Comparison of ENCODE assay signal across 8 mouse cellular contexts in the genomic region with DNA sequence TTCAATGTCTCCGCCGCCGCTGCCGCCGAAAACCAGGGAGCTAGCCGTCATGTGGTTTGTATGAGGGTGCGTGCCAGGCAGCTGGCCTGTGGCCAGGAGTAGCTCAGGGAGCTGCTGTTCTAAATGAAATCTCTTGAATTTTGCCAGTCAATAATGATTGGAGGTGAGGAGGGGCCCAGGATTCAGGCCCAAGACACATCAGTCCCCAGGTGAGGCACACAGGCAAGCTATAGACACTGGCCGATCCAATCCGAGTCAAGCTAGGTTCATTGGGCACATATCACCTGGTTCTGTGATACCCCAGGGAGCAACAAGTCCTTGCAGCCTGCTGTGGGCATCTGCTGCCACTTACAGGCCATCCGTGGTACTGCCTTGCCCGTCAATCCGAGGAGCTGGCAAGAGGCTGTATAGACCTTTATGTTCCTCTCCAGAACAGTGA. TPM values are rescaled to one million over a fixed set of nuclear protein-coding genes. Genes with fewer than 3 reads are reported as not detected.
DNase-seq lines count a peak whose midpoint lies in the region; ATAC-seq and TF ChIP-seq lines count a peak whose summit lies in the region.

No protein-coding gene starts in this region.

- H3K9ac ChIP-seq in liver, adult 2 months (ENCODE audit: low read depth, low read length): no peak overlapping the region; the same call in 1 of the 2 replicates
- no peak overlapping the region for H3K9ac ChIP-seq in liver, embryonic 11.5 days (ENCODE audit: low read depth, low read length)
- no peak overlapping the region for H3K9ac ChIP-seq in forebrain, embryonic 16.5 days (replicated peaks; ENCODE audit: low read depth, low read length)
- no peak overlapping the region for H3K9ac ChIP-seq in intestine, embryonic 15.5 days
- no peak overlapping the region for H3K9ac ChIP-seq in limb, embryonic 11.5 days (ENCODE audit: low read length)
- no peak overlapping the region for H3K9ac ChIP-seq in neural tube, embryonic 13.5 days

- no peak for ATAC-seq in liver, embryonic 11.5 days (replicated peaks; ENCODE audit: low FRiP score)
- ATAC-seq in forebrain, embryonic 16.5 days: peak; percentile 74
- ATAC-seq in intestine, embryonic 15.5 days: peak; percentile 48; the same call in 1 of the 2 replicates
- no peak for ATAC-seq in limb, embryonic 11.5 days (ENCODE audit: insufficient number of reproducible peaks, low FRiP score, low TSS enrichment, low read depth)
- peak; percentile 61; the same call in 1 of the 2 replicates for ATAC-seq in neural tube, embryonic 13.5 days (ENCODE audit: low read depth)

- no peak overlapping the region for H3K4me2 ChIP-seq in liver, embryonic 11.5 days
- peak overlapping the region; percentile 4; the same call in 1 of the 2 replicates for H3K4me2 ChIP-seq in forebrain, embryonic 16.5 days (ENCODE audit: low read length)
- no peak overlapping the region for H3K4me2 ChIP-seq in intestine, embryonic 15.5 days (replicated peaks)
- no peak overlapping the region for H3K4me2 ChIP-seq in limb, embryonic 11.5 days (ENCODE audit: low read depth, severe bottlenecking)
- H3K4me2 ChIP-seq in neural tube, embryonic 13.5 days: no peak overlapping the region

- TF ChIP-seq POLR2A in liver, adult 2 months (IDR thresholded peaks at IDR 0.05; ENCODE audit: extremely low read depth, insufficient read depth, low read length): no peak

- TF ChIP-seq CTCF in liver, adult 2 months (IDR thresholded peaks at IDR 0.05; ENCODE audit: low read depth, low read length): peak; percentile 99

- H3K4me1 ChIP-seq in liver, adult 2 months (ENCODE audit: control insufficient read depth, insufficient read depth, low read length): no peaks in the 10 kb centered on the region; the same call in 1 of the 2 replicates
- H3K4me1 ChIP-seq in liver, embryonic 11.5 days (replicated peaks; ENCODE audit: control insufficient read depth, insufficient read depth, low read length): no peaks in the 10 kb centered on the region
- peaks cover 10% of the 10 kb centered on the region for H3K4me1 ChIP-seq in forebrain, embryonic 16.5 days (replicated peaks; ENCODE audit: control insufficient read depth, insufficient read depth, low read length)
- H3K4me1 ChIP-seq in intestine, embryonic 15.5 days (replicated peaks): peaks cover 3% of the 10 kb centered on the region; the same call in 1 of the 2 replicates
- H3K4me1 ChIP-seq in limb, embryonic 11.5 days (ENCODE audit: control insufficient read depth, insufficient read depth, low read length): no peaks in the 10 kb centered on the region
- H3K4me1 ChIP-seq in neural tube, embryonic 13.5 days (replicated peaks): peaks cover 18% of the 10 kb centered on the region

- H3K79me2 ChIP-seq in liver, adult 2 months (ENCODE audit: control insufficient read depth, insufficient read depth, low read length): no peaks in the 10 kb centered on the region

- DNase-seq in liver, adult 2 months (ENCODE audit: extremely low read depth, low read depth, low spot score): peak; percentile 80
- DNase-seq in liver, embryonic 11.5 days (ENCODE audit: low spot score): no peak
- peak; percentile 65 for DNase-seq in cerebellum, adult 11-12 months
- peak; percentile 82 for DNase-seq in limb, embryonic 11.5 days (ENCODE audit: low spot score)
- DNase-seq in testis, postnatal 10 days (ENCODE audit: low spot score): peak; percentile 87

- H3K27ac ChIP-seq in liver, adult 2 months (replicated peaks; ENCODE audit: insufficient read depth, low read depth, low read length): no peak overlapping the region
- H3K27ac ChIP-seq in liver, embryonic 11.5 days (ENCODE audit: low read depth, low read length): no peak overlapping the region
- H3K27ac ChIP-seq in forebrain, embryonic 16.5 days (ENCODE audit: low read length): no peak overlapping the region
- H3K27ac ChIP-seq in intestine, embryonic 15.5 days: no peak overlapping the region
- no peak overlapping the region for H3K27ac ChIP-seq in limb, embryonic 11.5 days (replicated peaks; ENCODE audit: low read depth, low read length)
- no peak overlapping the region for H3K27ac ChIP-seq in neural tube, embryonic 13.5 days (replicated peaks)

- 19% methylated on average over 12 of the region's 12 CpGs for WGBS in liver, adult 2 months
- WGBS in liver, embryonic 11.5 days: 50% methylated on average over 12 of the region's 12 CpGs
- 24% methylated on average over 12 of the region's 12 CpGs for WGBS in forebrain, embryonic 16.5 days
- WGBS in intestine, embryonic 15.5 days: 46% methylated on average over 12 of the region's 12 CpGs
- WGBS in limb, embryonic 11.5 days: 53% methylated on average over 12 of the region's 12 CpGs
- WGBS in neural tube, embryonic 13.5 days: 45% methylated on average over 12 of the region's 12 CpGs

- no peak overlapping the region for H3K4me3 ChIP-seq in liver, adult 2 months (ENCODE audit: insufficient read depth, low read depth, low read length)
- no peak overlapping the region for H3K4me3 ChIP-seq in liver, embryonic 11.5 days (ENCODE audit: low read depth, low read length)
- no peak overlapping the region for H3K4me3 ChIP-seq in forebrain, embryonic 16.5 days (replicated peaks; ENCODE audit: low read length)
- no peak overlapping the region for H3K4me3 ChIP-seq in intestine, embryonic 15.5 days (replicated peaks)
- H3K4me3 ChIP-seq in limb, embryonic 11.5 days (ENCODE audit: low read depth, low read length): no peak overlapping the region
- H3K4me3 ChIP-seq in neural tube, embryonic 13.5 days: no peak overlapping the region

- H3K27me3 ChIP-seq in liver, adult 2 months (ENCODE audit: control insufficient read depth, insufficient read depth, low read length): no peaks in the 10 kb centered on the region
- peaks cover 14% of the 10 kb centered on the region for H3K27me3 ChIP-seq in liver, embryonic 11.5 days (replicated peaks; ENCODE audit: control insufficient read depth, insufficient read depth, low read length)
- no peaks in the 10 kb centered on the region; the same call in 1 of the 2 replicates for H3K27me3 ChIP-seq in forebrain, embryonic 16.5 days (replicated peaks; ENCODE audit: control insufficient read depth, insufficient read depth, low read length)
- no peaks in the 10 kb centered on the region for H3K27me3 ChIP-seq in intestine, embryonic 15.5 days (replicated peaks)
- no peaks in the 10 kb centered on the region for H3K27me3 ChIP-seq in limb, embryonic 11.5 days (ENCODE audit: control insufficient read depth, insufficient read depth, low read length)
- no peaks in the 10 kb centered on the region; the same call in none of the 2 replicates for H3K27me3 ChIP-seq in neural tube, embryonic 13.5 days

- H3K9me3 ChIP-seq in liver, embryonic 11.5 days (ENCODE audit: control insufficient read depth, low read length): no peaks in the 10 kb centered on the region
- no peaks in the 10 kb centered on the region for H3K9me3 ChIP-seq in forebrain, embryonic 16.5 days (ENCODE audit: control insufficient read depth, low read length)
- no peaks in the 10 kb centered on the region for H3K9me3 ChIP-seq in intestine, embryonic 15.5 days
- no peaks in the 10 kb centered on the region for H3K9me3 ChIP-seq in limb, embryonic 11.5 days (ENCODE audit: control insufficient read depth, low read length)
- H3K9me3 ChIP-seq in neural tube, embryonic 13.5 days: no peaks in the 10 kb centered on the region

- H3K36me3 ChIP-seq in liver, adult 2 months (ENCODE audit: control insufficient read depth, insufficient read depth, low read length): no peaks in the 10 kb centered on the region
- no peaks in the 10 kb centered on the region for H3K36me3 ChIP-seq in liver, embryonic 11.5 days (ENCODE audit: control insufficient read depth, insufficient read depth, low read length)
- no peaks in the 10 kb centered on the region for H3K36me3 ChIP-seq in forebrain, embryonic 16.5 days (ENCODE audit: control insufficient read depth, insufficient read depth)
- H3K36me3 ChIP-seq in intestine, embryonic 15.5 days: no peaks in the 10 kb centered on the region
- H3K36me3 ChIP-seq in limb, embryonic 11.5 days (ENCODE audit: control insufficient read depth, insufficient read depth, low read length): no peaks in the 10 kb centered on the region
- H3K36me3 ChIP-seq in neural tube, embryonic 13.5 days: no peaks in the 10 kb centered on the region

RNA-seq across cellular contexts. Expression of gene Ren1, which starts 3.1 kb away (rescaled TPM):
- not detected in 2 replicates for total RNA-seq in liver, adult 2 months (2014; rRNA removed)
- 0.18 and 7.6 TPM in 2 replicates for polyA plus RNA-seq in liver, adult 2 months (2012; rRNA removed)
- polyA plus RNA-seq in liver, embryonic 11.5 days (2014; fragmentation: Nextera tagmentation; extraction: Ambion mirVana): 0.30 and 0.40 TPM in 2 replicates
- polyA plus RNA-seq in forebrain, embryonic 16.5 days (2015; fragmentation: Nextera tagmentation; extraction: Ambion mirVana): 0.30 TPM in 1 of 2 replicates, not detected in the other
- 2.7 and 8.5 TPM in 2 replicates for polyA plus RNA-seq in intestine, embryonic 15.5 days (2015; fragmentation: Nextera tagmentation; extraction: Ambion mirVana)
- polyA plus RNA-seq in limb, embryonic 11.5 days (2014; fragmentation: Nextera tagmentation; extraction: Ambion mirVana): not detected in 2 replicates
- 0.20 and 0.37 TPM in 2 replicates for polyA plus RNA-seq in neural tube, embryonic 13.5 days (2015; fragmentation: Nextera tagmentation; extraction: Ambion mirVana)

RNA-seq across cellular contexts. Expression of gene Etnk2, which starts 10.0 kb away (rescaled TPM):
- total RNA-seq in liver, adult 2 months (2014; rRNA removed): 361 and 389 TPM in 2 replicates
- 249 and 278 TPM in 2 replicates for polyA plus RNA-seq in liver, adult 2 months (2012; rRNA removed)
- 4.5 and 5.8 TPM in 2 replicates for polyA plus RNA-seq in liver, embryonic 11.5 days (2014; fragmentation: Nextera tagmentation; extraction: Ambion mirVana)
- 4.5 and 9.5 TPM in 2 replicates for polyA plus RNA-seq in forebrain, embryonic 16.5 days (2015; fragmentation: Nextera tagmentation; extraction: Ambion mirVana)
- 3.3 and 3.5 TPM in 2 replicates for polyA plus RNA-seq in intestine, embryonic 15.5 days (2015; fragmentation: Nextera tagmentation; extraction: Ambion mirVana)
- polyA plus RNA-seq in limb, embryonic 11.5 days (2014; fragmentation: Nextera tagmentation; extraction: Ambion mirVana): 1.0 and 1.3 TPM in 2 replicates
- 10.1 and 10.2 TPM in 2 replicates for polyA plus RNA-seq in neural tube, embryonic 13.5 days (2015; fragmentation: Nextera tagmentation; extraction: Ambion mirVana)

RNA-seq across cellular contexts. Expression of gene Kiss1, which starts 31.7 kb away (rescaled TPM):
- total RNA-seq in liver, adult 2 months (2014; rRNA removed): not detected in 2 replicates
- not detected in 2 replicates for polyA plus RNA-seq in liver, adult 2 months (2012; rRNA removed)
- polyA plus RNA-seq in liver, embryonic 11.5 days (2014; fragmentation: Nextera tagmentation; extraction: Ambion mirVana): not detected in 2 replicates
- 0.60 and 0.63 TPM in 2 replicates for polyA plus RNA-seq in forebrain, embryonic 16.5 days (2015; fragmentation: Nextera tagmentation; extraction: Ambion mirVana)
- polyA plus RNA-seq in intestine, embryonic 15.5 days (2015; fragmentation: Nextera tagmentation; extraction: Ambion mirVana): not detected in 2 replicates
- polyA plus RNA-seq in limb, embryonic 11.5 days (2014; fragmentation: Nextera tagmentation; extraction: Ambion mirVana): not detected in 2 replicates
- not detected in 2 replicates for polyA plus RNA-seq in neural tube, embryonic 13.5 days (2015; fragmentation: Nextera tagmentation; extraction: Ambion mirVana)

RNA-seq across cellular contexts. Expression of gene Golt1a, which starts 43.8 kb away (rescaled TPM):
- total RNA-seq in liver, adult 2 months (2014; rRNA removed): 11.4 and 13.0 TPM in 2 replicates
- 16.1 and 21.2 TPM in 2 replicates for polyA plus RNA-seq in liver, adult 2 months (2012; rRNA removed)
- 2.0 and 2.5 TPM in 2 replicates for polyA plus RNA-seq in liver, embryonic 11.5 days (2014; fragmentation: Nextera tagmentation; extraction: Ambion mirVana)
- polyA plus RNA-seq in forebrain, embryonic 16.5 days (2015; fragmentation: Nextera tagmentation; extraction: Ambion mirVana): not detected in 2 replicates
- 18.2 and 23.8 TPM in 2 replicates for polyA plus RNA-seq in intestine, embryonic 15.5 days (2015; fragmentation: Nextera tagmentation; extraction: Ambion mirVana)
- polyA plus RNA-seq in limb, embryonic 11.5 days (2014; fragmentation: Nextera tagmentation; extraction: Ambion mirVana): not detected in 2 replicates
- polyA plus RNA-seq in neural tube, embryonic 13.5 days (2015; fragmentation: Nextera tagmentation; extraction: Ambion mirVana): not detected in 2 replicates

Comparison
In these comparisons a context has a peak if more than half of its experiments do, and no peak if none do; other contexts are left out.
1. RNA of gene Etnk2, which starts 10.0 kb away (polyA plus RNA-seq): 249 to 278 TPM in liver, adult 2 months; 10.1 to 10.2 TPM in neural tube, embryonic 13.5 days, 4.5 to 9.5 TPM in forebrain, embryonic 16.5 days, 4.5 to 5.8 TPM in liver, embryonic 11.5 days, 3.3 to 3.5 TPM in intestine, embryonic 15.5 days and 1.0 to 1.3 TPM in limb, embryonic 11.5 days; every median in the first group is over 10 times any median in the second.
2. ATAC-seq: peak in forebrain, embryonic 16.5 days (single experiment), intestine, embryonic 15.5 days (single experiment) and neural tube, embryonic 13.5 days (single experiment); none in liver, embryonic 11.5 days (single experiment) and limb, embryonic 11.5 days (single experiment).